Mouse (Mus musculus): ENCODE measurements around the gene Hist1h2ad. TPM values are rescaled to one million over a fixed set of nuclear protein-coding genes. Genes with fewer than 3 reads are reported as not detected.
"Not testable (repeated sequence)": the region's sequence is repeated elsewhere in the genome, so short reads cannot be mapped to it uniquely, and the experiment has no call there.

Gene Hist1h2ad
- polyA plus RNA-seq, 2 experiments from 2014 or later, result 0.96 TPM; not detected in 1

GRCm38 (mm10) chr13:23585442-23586098 lies 11.4 kb downstream of the Hist1h2ad start:
- peak; percentile 79 for ATAC-seq

GRCm38 (mm10) chr13:23586099-23586939 lies 12.1 kb downstream of the Hist1h2ad start:
- no peak for ATAC-seq

- ATAC-seq, result no peak
These were observed 12.7 kb downstream of the Hist1h2ad start for GRCm38 (mm10) chr13:23586940-23587225.

- no peak for ATAC-seq
These were observed 17.0 kb downstream of the Hist1h2ad start for GRCm38 (mm10) chr13:23591206-23591605.

- ATAC-seq, result not testable (repeated sequence)
These were observed 17.7 kb downstream of the Hist1h2ad start for GRCm38 (mm10) chr13:23591886-23592285.

GRCm38 (mm10) chr13:23592614-23593013 lies 18.4 kb downstream of the Hist1h2ad start:
- ATAC-seq, result no peak

GRCm38 (mm10) chr13:23593051-23593770 lies 19.0 kb downstream of the Hist1h2ad start:
- ATAC-seq, result peak; percentile 45

- ATAC-seq, result no peak
These were observed 21.0 kb downstream of the Hist1h2ad start for GRCm38 (mm10) chr13:23595185-23595584.

GRCm38 (mm10) chr13:23595622-23596372 lies 21.6 kb downstream of the Hist1h2ad start:
- no peak for ATAC-seq

- ATAC-seq, result peak; percentile 84
These were observed 23.8 kb downstream of the Hist1h2ad start for GRCm38 (mm10) chr13:23597957-23598356.

GRCm38 (mm10) chr13:23603182-23603699 lies 29.1 kb downstream of the Hist1h2ad start:
- no peak for ATAC-seq

GRCm38 (mm10) chr13:23604452-23604851 lies 30.3 kb downstream of the Hist1h2ad start:
- no peak for ATAC-seq

- no peak for ATAC-seq
These were observed 30.9 kb downstream of the Hist1h2ad start for GRCm38 (mm10) chr13:23605052-23605451.

GRCm38 (mm10) chr13:23609209-23609608 lies 35.0 kb downstream of the Hist1h2ad start:
- no peak for ATAC-seq

- ATAC-seq, result no peak
These were observed 35.7 kb downstream of the Hist1h2ad start for GRCm38 (mm10) chr13:23609844-23610243.

- no peak for ATAC-seq
These were observed 36.2 kb downstream of the Hist1h2ad start for GRCm38 (mm10) chr13:23610393-23610792.

GRCm38 (mm10) chr13:23611638-23612037 lies 37.5 kb downstream of the Hist1h2ad start:
- no peak for ATAC-seq

- ATAC-seq, result no peak
These were observed 46.0 kb downstream of the Hist1h2ad start for GRCm38 (mm10) chr13:23620056-23620732.

GRCm38 (mm10) chr13:23620733-23621531 lies 46.8 kb downstream of the Hist1h2ad start, which contains the start of gene Hist1h2be:
Hist1h2be (minus strand) TSS chr13:23621124.
- ATAC-seq, result peak; percentile 83

- peak; percentile 72 for ATAC-seq
These were observed 47.5 kb downstream of the Hist1h2ad start for GRCm38 (mm10) chr13:23621532-23622174.

Measured in CD4-positive, CD25-positive, alpha-beta regulatory T cell, adult 4 months (primary cell).